Mouse (Mus musculus): ENCODE measurements around the gene Clip4. TPM values are rescaled to one million over a fixed set of nuclear protein-coding genes. Genes with fewer than 3 reads are reported as not detected.
"Not testable (repeated sequence)": the region's sequence is repeated elsewhere in the genome, so short reads cannot be mapped to it uniquely, and the experiment has no call there.

The Clip4 gene
- 7.6 and 8.9 TPM in 2 replicates for polyA plus RNA-seq (2016; fragmentation: Nextera tagmentation; extraction: Ambion mirVana)

DNA sequence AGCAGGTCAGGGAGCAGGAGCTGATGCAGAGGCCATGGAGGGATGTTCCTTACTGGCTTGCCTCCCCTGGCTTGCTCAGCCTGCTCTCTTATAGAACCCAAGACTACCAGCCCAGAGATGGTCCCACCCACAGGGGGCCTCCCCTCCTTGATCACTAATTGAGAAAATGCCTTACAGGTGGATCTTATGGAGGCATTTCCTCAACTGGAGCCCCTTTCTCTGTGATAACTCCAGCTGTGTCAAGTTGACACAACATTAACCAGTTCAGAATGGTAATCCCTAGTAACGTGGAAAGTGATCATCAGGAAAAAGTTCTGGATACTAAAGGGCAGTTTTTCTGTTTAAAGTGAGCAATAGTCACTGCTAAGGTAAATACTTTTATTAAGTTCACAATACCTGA, at the start of gene Clip4:
TSS of gene Clip4 (plus strand) at position 301 of the 400 bp plus-strand sequence.
- H3K9ac ChIP-seq; H3K27me3 ChIP-seq; H3K9me3 ChIP-seq; H3K4me2 ChIP-seq; H3K4me3 ChIP-seq (replicated peaks); ATAC-seq (ENCODE audit: low FRiP score); H3K36me3 ChIP-seq (replicated peaks); H3K27ac ChIP-seq: not testable (repeated sequence)
- H3K4me1 ChIP-seq = peaks cover 11% of the 10 kb centered on the region
- 65% methylated on average over 1 of the region's 1 CpGs for WGBS

DNA sequence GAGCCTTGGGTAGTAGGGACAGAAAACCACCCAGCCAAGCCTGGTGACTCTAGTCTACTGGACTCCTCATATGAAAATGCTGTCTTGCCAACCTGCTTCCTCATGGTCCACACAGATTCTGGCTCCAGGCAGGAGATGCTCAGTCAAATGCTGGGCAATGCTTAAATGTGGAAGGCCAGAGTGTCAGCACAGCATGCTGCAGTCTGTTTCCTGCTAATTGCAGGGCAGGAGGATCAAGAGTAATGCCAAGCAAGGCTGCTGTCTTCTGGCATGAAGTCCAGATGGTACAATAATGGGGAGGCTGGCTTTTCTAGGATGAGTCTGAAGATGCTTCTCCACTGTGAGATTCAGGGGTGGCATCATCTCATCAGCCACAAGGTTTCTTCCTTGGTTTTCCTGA, 47.8 kb upstream of the Clip4 start:
- H3K4me3 ChIP-seq (replicated peaks) = no peak overlapping the region
- no peak for ATAC-seq (ENCODE audit: low FRiP score)
- no peaks in the 10 kb centered on the region for H3K27me3 ChIP-seq
- no peaks in the 10 kb centered on the region for H3K36me3 ChIP-seq (replicated peaks)
- no peaks in the 10 kb centered on the region for H3K9me3 ChIP-seq
- no peak overlapping the region for H3K4me2 ChIP-seq
- H3K4me1 ChIP-seq = no peaks in the 10 kb centered on the region
- no peak overlapping the region for H3K27ac ChIP-seq
- H3K9ac ChIP-seq = no peak overlapping the region

DNA sequence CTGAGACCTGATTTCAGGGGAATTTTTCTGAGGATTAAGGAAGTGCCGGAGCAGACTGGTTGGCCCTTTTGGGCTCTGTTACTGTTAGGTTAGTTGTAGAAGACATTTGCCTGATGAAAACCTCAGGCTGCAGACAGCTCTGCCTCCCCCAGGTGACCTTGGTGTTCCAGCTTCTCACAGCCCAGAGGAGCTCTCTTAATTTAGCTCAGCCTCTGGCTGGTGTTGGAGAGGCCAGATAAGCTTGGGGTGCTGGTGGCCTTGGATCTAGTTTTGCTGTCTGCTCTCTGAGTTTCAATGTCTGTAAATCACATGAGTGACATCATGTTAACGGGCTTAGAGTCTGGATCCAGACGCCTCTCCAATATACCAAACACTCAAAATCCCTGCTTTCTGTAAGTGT, 47.3 kb upstream of the Clip4 start:
- WGBS = 72% methylated on average over 3 of the region's 3 CpGs
- H3K9ac ChIP-seq = no peak overlapping the region
- H3K9me3 ChIP-seq = no peaks in the 10 kb centered on the region
- no peaks in the 10 kb centered on the region for H3K36me3 ChIP-seq (replicated peaks)
- no peak overlapping the region for H3K4me3 ChIP-seq (replicated peaks)
- H3K4me2 ChIP-seq = no peak overlapping the region
- no peaks in the 10 kb centered on the region for H3K27me3 ChIP-seq
- no peak for ATAC-seq (ENCODE audit: low FRiP score)
- no peaks in the 10 kb centered on the region for H3K4me1 ChIP-seq
- no peak overlapping the region for H3K27ac ChIP-seq

DNA sequence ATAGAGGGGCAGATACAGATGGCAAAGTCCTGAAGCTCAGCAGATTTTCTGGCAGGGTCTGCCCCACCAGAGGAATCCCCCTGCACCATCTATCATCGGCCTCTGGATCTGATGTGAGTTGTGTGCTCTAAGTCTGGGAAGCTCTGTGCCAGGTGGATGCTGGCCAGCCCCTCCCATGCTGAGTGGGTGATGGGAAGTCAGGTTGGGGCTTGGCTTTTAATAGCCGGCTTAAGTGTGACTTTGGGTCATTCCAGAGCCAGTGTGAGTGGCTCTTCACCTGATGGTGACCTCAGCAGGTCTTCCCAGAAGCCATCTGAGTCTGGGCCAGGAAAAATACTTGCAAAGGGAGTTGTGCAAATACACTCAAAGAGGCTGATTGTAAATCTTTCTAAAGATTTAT, 37.6 kb upstream of the Clip4 start:
- no peaks in the 10 kb centered on the region for H3K4me1 ChIP-seq
- H3K27ac ChIP-seq = no peak overlapping the region
- no peak overlapping the region for H3K4me3 ChIP-seq (replicated peaks)
- ATAC-seq (ENCODE audit: low FRiP score) = no peak
- no peak overlapping the region for H3K4me2 ChIP-seq
- H3K9ac ChIP-seq = no peak overlapping the region
- 81% methylated on average over 2 of the region's 2 CpGs for WGBS
- no peaks in the 10 kb centered on the region for H3K36me3 ChIP-seq (replicated peaks)
- no peaks in the 10 kb centered on the region for H3K9me3 ChIP-seq
- H3K27me3 ChIP-seq = no peaks in the 10 kb centered on the region

DNA sequence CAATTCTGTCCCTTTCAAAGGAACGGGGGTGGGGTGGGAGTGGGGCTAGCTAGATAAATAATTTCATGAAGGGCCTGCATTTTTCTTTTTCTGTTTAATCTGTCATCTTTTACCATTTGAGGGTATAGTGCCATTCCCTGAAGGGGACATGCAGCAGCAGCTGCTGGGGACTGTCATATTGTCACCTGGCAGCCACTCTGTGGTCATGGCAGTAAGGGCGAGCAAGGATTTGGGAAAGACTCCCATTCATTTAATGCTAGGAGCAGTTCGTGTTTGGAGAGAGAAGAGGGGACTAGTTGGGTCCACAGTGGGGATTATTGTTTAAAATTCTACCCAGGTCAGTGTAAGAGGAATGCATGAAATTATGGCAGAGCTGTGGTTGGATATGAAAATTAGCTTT, 31.8 kb upstream of the Clip4 start:
- H3K27me3 ChIP-seq = no peaks in the 10 kb centered on the region
- no peak for ATAC-seq (ENCODE audit: low FRiP score)
- WGBS = 64% methylated on average over 3 of the region's 3 CpGs
- H3K36me3 ChIP-seq (replicated peaks) = no peaks in the 10 kb centered on the region
- H3K4me1 ChIP-seq = no peaks in the 10 kb centered on the region
- no peak overlapping the region for H3K27ac ChIP-seq
- no peak overlapping the region for H3K4me3 ChIP-seq (replicated peaks)
- no peak overlapping the region for H3K4me2 ChIP-seq
- H3K9ac ChIP-seq = no peak overlapping the region
- no peaks in the 10 kb centered on the region for H3K9me3 ChIP-seq

DNA sequence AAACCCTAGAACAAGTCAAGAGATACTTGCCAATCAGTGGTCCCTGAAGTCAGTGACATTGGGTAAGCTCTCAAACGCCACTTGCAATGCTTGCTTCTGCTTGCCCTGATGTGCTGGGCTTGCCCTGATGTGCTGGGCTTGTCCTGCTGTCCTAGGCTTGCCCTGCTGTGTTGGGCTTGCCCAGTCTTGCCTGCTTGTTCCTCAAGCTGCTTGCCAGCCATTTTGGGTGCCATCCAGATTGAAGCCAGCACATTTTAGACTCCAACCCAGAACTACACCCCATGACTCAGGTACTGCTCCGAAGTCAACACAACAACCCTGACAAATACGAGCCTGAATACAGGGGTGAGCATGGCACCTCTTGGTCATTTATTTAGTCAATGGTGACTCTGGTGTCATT, 26.1 kb upstream of the Clip4 start:
- Histone ChIP-seq H3K27ac (no peak overlapping the region), H3K27me3 (no peaks in the 10 kb centered on the region), H3K4me3 (replicated peaks) (no peak overlapping the region), H3K36me3 (replicated peaks) (no peaks in the 10 kb centered on the region), H3K4me2 (no peak overlapping the region), H3K9me3 (no peaks in the 10 kb centered on the region), H3K4me1 (peaks cover 10% of the 10 kb centered on the region; the same call in 1 of the 2 replicates), H3K9ac (no peak overlapping the region)
- no peak for ATAC-seq (ENCODE audit: low FRiP score)
- WGBS = 93% methylated on average over 3 of the region's 3 CpGs

DNA sequence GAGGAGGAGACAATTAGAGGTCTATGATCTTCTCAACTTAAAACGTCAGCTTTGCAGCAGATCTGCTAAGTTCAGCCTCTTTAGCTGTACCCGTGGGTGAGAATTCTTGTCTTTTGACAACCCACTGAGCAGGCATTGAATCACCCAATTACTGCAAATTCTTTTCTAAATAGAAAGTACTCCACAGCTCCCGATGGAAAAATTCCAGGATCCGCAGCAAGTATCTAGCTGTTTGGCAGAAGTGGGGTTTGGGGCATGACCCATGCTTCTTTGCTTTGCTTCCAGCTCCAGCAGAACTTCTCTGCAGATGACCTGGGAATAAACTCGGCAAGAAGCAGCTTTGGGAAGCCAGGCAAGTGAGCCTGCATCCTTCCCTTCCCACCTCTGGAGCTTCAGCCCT, 25.3 kb upstream of the Clip4 start:
- no peaks in the 10 kb centered on the region for H3K36me3 ChIP-seq (replicated peaks)
- 16% methylated on average over 5 of the region's 5 CpGs for WGBS
- H3K27me3 ChIP-seq = no peaks in the 10 kb centered on the region
- no peak overlapping the region for H3K9ac ChIP-seq
- H3K4me2 ChIP-seq = no peak overlapping the region
- H3K4me3 ChIP-seq (replicated peaks) = no peak overlapping the region
- ATAC-seq (ENCODE audit: low FRiP score) = no peak
- no peak overlapping the region for H3K27ac ChIP-seq
- no peaks in the 10 kb centered on the region for H3K9me3 ChIP-seq
- H3K4me1 ChIP-seq = peaks cover 10% of the 10 kb centered on the region; the same call in 1 of the 2 replicates

DNA sequence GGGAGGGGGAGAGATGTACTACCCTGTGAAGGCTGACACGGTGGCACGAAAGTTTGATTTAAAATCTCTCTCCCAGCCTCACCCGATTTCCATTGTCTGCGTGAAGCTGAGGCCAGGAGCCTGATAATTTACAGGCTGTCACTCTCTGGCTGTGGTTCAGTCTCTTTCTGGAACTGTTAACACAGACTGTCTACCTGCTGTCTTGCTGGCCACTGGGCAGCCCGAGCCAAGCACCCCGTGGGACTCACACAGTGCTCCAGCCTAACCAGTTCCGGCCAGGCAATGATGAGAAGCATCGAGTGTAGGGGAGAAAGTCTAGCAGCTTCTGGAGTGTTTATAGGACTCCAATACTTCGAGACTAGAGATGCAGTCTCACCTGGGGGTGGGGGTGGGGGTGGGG, 22.2 kb upstream of the Clip4 start:
- Histone ChIP-seq H3K4me3 (replicated peaks) (no peak overlapping the region), H3K9me3 (no peaks in the 10 kb centered on the region), H3K9ac (no peak overlapping the region), H3K27ac (no peak overlapping the region), H3K4me1 (peaks cover 10% of the 10 kb centered on the region; the same call in 1 of the 2 replicates), H3K27me3 (no peaks in the 10 kb centered on the region), H3K4me2 (no peak overlapping the region), H3K36me3 (replicated peaks) (no peaks in the 10 kb centered on the region)
- 88% methylated on average over 9 of the region's 9 CpGs for WGBS
- no peak for ATAC-seq (ENCODE audit: low FRiP score)

DNA sequence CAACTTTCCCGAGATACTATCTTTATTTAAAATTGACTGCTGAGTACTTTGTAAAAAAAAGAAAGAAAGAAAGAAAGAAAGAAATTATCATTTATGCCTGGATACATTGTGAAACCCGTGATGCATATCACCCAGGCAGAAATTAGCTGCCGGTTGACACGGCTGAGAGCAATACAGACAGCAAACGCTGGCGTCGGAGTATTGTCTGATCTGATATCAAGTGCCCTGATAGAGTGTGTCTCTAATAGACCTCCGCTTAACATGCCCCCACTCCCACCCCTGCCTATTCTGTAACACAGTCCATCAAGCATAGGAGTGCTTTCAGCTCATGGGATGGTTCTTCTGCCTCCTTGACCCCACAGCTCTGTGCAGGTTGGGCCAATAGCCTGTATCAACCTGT, 20.7 kb upstream of the Clip4 start:
- no peak overlapping the region for H3K27ac ChIP-seq
- no peaks in the 10 kb centered on the region for H3K36me3 ChIP-seq (replicated peaks)
- 79% methylated on average over 8 of the region's 8 CpGs for WGBS
- H3K9ac ChIP-seq = no peak overlapping the region
- no peak overlapping the region for H3K4me3 ChIP-seq (replicated peaks)
- H3K9me3 ChIP-seq = no peaks in the 10 kb centered on the region
- peaks cover 10% of the 10 kb centered on the region; the same call in 1 of the 2 replicates for H3K4me1 ChIP-seq
- H3K4me2 ChIP-seq = no peak overlapping the region
- H3K27me3 ChIP-seq = no peaks in the 10 kb centered on the region
- 0 out of 2 replicates have a peak, but pooled peaks have one; percentile 4 for ATAC-seq (ENCODE audit: low FRiP score)

DNA sequence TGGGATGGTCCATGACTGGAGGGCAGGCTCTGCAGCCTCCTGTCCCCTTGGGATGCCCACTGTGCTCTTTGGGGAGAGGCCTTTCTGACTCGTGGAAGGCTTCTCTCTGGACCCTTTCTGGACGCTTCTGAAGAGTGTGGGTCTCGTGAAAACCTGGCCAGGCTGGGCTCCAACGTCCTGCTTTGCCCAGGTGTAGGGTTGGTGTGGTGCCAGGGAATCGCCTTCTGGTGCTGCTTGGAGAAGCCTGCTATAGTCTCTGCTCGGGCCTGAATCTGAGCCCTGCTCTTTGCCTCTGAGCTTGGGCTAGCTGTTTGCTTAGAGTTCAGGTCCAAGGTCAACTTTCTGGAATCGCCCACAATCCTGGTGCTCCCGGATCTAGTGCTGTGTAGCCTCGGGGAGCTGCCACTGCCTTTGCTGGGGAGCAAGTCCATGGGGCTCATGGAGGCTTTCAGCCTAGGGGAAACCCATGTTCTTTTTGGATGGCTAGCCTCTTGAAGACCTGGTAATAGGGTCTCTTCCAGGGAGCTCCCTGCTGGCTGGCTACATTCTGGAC, 18.6 kb upstream of the Clip4 start:
- Histone ChIP-seq H3K27ac (no peak overlapping the region), H3K9ac (no peak overlapping the region)

DNA sequence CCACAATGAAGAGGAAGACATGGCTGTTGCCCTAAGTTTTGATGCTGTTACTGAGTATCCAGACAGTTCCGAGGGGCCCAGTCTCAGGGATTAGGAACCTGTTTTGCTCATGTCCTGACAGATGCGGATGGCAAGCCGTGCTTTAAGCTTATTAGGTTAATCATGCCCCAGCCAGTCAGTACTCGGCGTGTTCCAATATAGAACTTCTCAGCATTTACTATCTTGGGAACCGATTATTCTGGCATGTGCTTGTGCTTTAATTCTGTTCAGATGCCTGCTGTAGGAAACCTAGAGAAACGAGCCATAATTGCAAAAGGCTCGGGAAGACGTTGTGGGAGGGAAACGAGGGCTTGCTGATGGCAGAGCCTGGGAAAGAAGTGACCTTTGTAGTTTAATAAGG, 15.4 kb upstream of the Clip4 start, which contains the start of gene Pcare:
TSS of gene Pcare (minus strand) at position 64 of the 400 bp plus-strand sequence.
- H3K9me3 ChIP-seq = no peaks in the 10 kb centered on the region
- no peaks in the 10 kb centered on the region for H3K36me3 ChIP-seq (replicated peaks)
- no peak within 1 kb of the TSS for H3K27ac ChIP-seq
- H3K4me2 ChIP-seq = no peak within 1 kb of the TSS
- no peak within 1 kb of the TSS for H3K9ac ChIP-seq
- no peak within 1 kb of the TSS for H3K4me3 ChIP-seq (replicated peaks)
- no peaks in the 10 kb centered on the region; the same call in 1 of the 2 replicates for H3K4me1 ChIP-seq
- no peaks in the 10 kb centered on the region for H3K27me3 ChIP-seq
- ATAC-seq (ENCODE audit: low FRiP score) = no peak
- WGBS = 66% methylated on average over 10 of the region's 10 CpGs

More for the DNA sequence above, 18.6 kb upstream of the Clip4 start:
- Histone ChIP-seq H3K9me3 (no peaks in the 10 kb centered on the region), H3K36me3 (replicated peaks) (no peaks in the 10 kb centered on the region), H3K27me3 (no peaks in the 10 kb centered on the region), H3K4me1 (peaks cover 7% of the 10 kb centered on the region; the same call in 1 of the 2 replicates), H3K4me3 (replicated peaks) (no peak overlapping the region), H3K4me2 (no peak overlapping the region)
- ATAC-seq (ENCODE audit: low FRiP score) = no peak
- WGBS = 87% methylated on average over 9 of the region's 9 CpGs

DNA sequence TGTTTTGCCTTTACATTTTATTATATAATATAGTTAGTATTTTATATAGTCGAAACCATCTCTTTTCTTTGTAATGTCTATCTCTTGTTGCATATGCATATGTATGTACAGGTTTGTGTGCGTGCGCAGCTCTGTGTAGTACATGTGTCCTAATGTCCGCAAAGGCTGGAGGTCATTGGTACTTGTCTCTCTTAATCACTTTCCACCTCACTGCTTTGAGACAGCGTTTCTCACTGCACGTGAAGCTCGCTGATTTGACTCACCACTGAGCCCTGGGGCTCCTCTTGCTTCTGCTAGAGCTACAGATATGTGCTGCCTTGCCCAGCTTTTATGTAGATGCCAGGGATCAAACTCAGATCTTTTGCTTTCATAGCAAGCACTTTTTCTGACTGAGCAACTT, 7.7 kb upstream of the Clip4 start:
- H3K4me2 ChIP-seq = no peak overlapping the region
- H3K9me3 ChIP-seq = no peaks in the 10 kb centered on the region
- H3K4me1 ChIP-seq = no peaks in the 10 kb centered on the region
- H3K4me3 ChIP-seq (replicated peaks) = no peak overlapping the region
- no peaks in the 10 kb centered on the region for H3K36me3 ChIP-seq (replicated peaks)
- WGBS = 78% methylated on average over 7 of the region's 7 CpGs
- no peak for ATAC-seq (ENCODE audit: low FRiP score)
- H3K9ac ChIP-seq = no peak overlapping the region
- no peaks in the 10 kb centered on the region for H3K27me3 ChIP-seq
- H3K27ac ChIP-seq = no peak overlapping the region

DNA sequence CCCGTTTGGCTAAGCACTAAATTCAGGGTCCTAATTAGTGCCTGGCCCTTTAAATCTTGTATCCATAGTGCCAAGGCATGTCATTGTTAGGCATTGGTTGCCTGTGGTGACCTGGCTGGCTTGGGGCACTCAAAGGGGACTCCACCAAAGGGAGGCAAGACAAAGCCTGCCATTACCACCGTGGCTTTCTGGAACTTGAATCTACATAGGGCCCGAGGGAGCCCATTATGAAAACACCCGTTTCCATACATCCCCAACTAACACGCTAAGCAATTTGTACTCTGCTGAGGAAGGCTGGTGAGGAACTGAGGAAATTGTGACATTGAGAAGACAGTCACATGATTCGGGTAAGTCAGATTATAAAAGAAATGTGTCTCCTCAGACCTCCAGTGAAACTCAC, 1.3 kb downstream of the Clip4 start:
- 0 out of 2 replicates have a peak overlapping the region, but pooled peaks have one; percentile 5 for H3K27ac ChIP-seq
- WGBS = 6% methylated on average over 6 of the region's 6 CpGs

More for the DNA sequence above, 1.3 kb downstream of the Clip4 start:
- Histone ChIP-seq H3K9ac (no peak overlapping the region), H3K4me2 (peak overlapping the region; percentile 27), H3K27me3 (no peaks in the 10 kb centered on the region), H3K4me1 (peaks cover 11% of the 10 kb centered on the region), H3K4me3 (replicated peaks) (no peak overlapping the region), H3K36me3 (replicated peaks) (no peaks in the 10 kb centered on the region), H3K9me3 (no peaks in the 10 kb centered on the region)
- ATAC-seq (ENCODE audit: low FRiP score) = peak; percentile 33; the same call in 1 of the 2 replicates
